Mouse (Mus musculus) ES-CJ7 (cell line): ENCODE measurements at regions not wholly inside any gene's neighbourhood (a gene's known extent, or its start where the extent isn't known, plus 50 kb on each side); places are given as distances from the start of the nearest gene placed in this dataset.

Experiments used
- DNase-seq: peaks from one replicate; pipeline ENCODE4 v3.0.0; 2011; ENCODE audit warnings: low read depth, low spot score

DNA sequence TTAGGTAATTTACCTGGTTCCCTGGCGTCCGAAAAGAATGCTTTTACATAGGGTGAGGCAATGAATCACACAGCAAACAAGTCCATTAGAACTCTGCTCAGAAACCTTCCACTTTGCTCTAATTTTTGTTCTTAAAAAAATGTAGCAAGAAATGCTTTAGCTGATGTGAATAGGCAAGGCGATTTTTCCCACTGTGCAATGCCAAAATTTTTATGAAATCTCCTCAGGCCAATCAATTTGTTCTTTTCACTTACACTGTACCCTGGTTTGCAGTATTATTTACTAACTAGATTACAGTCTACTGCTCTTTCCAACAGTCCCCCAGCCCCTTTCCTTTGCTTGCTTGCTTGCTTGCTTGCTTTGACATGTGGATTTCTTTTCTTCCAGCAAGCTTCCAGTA lies 353.1 kb upstream of the Mmadhc start:
- no peak for DNase-seq

DNA sequence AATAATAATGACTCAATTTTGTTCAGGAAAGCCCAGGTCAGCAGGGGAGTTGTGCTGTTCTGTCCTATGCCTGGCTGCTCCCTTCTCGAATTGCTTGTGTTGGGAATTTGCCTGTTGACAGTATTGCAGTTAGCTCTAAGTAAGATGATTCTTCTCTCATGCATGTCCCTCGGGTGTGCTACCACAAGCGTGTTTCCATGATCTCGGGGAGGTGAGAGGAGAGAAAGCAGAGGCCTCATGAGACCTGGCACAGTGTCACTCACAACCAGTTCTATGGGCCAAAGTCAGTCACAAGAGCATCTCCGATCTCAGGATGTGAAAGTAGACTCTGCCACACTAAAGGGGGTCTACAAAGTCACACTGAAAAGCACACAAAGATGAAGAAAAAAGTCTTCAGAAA lies 346.6 kb upstream of the Mmadhc start:
- no peak for DNase-seq

GRCm38 (mm10) chr2:50642198-50642597 lies 345.6 kb upstream of the Mmadhc start:
- no peak for DNase-seq

GRCm38 (mm10) chr2:50635896-50636295 lies 339.3 kb upstream of the Mmadhc start:
- no peak for DNase-seq

DNA sequence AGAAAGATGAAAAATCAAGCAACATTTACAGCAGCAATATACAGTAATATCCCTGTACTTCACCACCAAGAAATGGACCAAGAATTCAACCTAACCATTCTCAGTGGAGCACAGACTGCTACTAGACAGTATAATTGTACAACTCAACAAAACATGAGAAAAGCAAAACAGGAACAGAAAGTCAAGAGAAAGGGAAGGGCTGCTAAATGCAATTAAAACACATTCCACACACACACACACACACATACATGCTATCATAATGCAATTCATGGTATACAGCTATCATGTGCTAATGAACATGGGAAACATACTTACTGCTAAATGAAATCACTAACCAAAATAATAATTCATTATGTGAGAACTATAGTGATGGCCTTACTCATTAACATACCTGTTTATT lies 335.2 kb upstream of the Mmadhc start:
- DNase-seq: no peak

GRCm38 (mm10) chr2:50627501-50627900 lies 330.9 kb upstream of the Mmadhc start:
- DNase-seq: no peak

DNA sequence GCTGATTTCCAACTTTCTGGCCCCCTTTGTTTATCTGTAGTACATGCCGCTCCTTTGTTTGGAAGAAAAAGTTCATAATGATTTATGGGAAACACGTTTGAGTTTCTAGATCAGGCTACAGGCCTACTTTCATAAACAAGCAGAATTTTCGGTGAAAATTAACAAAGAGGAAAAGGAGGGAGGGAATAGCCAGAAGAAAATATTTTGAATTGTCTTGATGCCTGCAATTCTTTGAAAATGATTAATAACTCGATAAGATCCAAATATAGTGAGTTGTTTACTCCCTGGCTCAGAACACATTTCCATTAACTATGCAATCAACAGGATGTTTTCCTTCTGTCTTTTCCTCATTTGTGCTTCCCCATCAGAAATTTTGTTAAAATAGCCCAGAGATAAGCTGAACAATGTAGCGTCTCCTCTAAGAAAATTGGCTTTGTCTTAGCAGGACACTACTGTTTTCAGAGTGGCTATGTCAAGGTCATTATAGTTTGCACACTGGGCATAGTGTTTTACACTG lies 328.7 kb upstream of the Mmadhc start:
- DNase-seq: no peak

- DNase-seq: peak; percentile 3
Observed at GRCm38 (mm10) chr2:50609086-50609485, 312.5 kb upstream of the Mmadhc start.

DNA sequence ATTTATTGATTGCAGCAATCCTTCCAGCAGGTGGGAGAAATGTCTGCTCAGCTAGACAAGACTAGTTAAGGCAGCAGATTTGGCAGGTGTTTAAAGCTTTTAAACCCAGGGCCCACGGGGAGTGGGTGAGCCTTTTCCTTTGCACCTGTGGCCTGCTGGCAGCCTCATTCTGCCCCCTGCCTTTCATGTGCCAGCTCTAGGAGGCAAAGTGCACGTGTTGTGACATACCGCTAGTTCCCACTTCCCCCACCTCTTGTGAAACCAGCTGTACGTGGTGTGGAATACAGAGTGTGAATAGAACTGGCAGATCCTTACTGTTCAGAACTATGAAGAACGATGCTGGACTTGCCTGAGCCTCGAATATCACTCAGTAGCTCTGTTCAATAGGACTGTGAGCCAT lies 292.6 kb upstream of the Mmadhc start:
- no peak for DNase-seq

DNA sequence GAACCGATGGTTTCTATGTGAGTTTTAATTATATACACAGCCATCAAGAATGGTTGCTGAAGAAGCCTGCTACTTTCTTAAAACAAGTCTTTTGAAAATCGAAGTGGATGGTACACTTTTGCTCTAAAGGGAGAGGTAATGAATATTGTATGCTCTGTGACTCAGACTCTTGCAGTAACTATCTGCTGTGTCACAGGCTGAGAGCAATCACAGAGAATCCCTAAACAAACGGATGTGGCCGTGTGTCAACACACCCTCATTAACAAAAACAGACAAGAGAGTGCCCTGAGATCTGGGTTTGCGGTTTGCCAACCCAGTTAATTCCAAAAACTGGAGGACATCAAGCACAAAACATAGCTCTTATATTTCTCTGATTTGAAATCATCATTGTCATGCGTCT lies 292.1 kb upstream of the Mmadhc start:
- DNase-seq: no peak

GRCm38 (mm10) chr2:50586321-50587050 lies 289.9 kb upstream of the Mmadhc start:
- DNase-seq: no peak

DNA sequence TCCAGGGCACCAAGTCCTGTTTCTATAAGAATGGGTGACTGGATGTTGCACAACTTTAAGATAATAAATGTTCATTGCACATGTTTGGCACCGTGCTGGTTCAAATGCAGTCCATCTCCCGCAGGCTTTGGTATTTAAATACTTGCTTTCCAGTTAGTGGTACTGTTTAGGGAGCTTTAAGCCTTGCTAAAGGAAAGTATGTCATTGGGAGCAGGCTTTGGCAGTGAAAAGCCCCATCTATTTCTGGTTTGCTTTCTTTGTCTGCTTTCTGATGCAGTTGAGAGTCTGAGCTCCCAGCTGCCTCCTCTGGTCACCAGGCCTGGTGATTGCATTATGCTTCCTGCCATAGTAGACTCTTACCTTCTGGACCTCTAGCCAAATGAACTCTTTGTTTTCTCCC lies 283.0 kb upstream of the Mmadhc start:
- DNase-seq: no peak

DNA sequence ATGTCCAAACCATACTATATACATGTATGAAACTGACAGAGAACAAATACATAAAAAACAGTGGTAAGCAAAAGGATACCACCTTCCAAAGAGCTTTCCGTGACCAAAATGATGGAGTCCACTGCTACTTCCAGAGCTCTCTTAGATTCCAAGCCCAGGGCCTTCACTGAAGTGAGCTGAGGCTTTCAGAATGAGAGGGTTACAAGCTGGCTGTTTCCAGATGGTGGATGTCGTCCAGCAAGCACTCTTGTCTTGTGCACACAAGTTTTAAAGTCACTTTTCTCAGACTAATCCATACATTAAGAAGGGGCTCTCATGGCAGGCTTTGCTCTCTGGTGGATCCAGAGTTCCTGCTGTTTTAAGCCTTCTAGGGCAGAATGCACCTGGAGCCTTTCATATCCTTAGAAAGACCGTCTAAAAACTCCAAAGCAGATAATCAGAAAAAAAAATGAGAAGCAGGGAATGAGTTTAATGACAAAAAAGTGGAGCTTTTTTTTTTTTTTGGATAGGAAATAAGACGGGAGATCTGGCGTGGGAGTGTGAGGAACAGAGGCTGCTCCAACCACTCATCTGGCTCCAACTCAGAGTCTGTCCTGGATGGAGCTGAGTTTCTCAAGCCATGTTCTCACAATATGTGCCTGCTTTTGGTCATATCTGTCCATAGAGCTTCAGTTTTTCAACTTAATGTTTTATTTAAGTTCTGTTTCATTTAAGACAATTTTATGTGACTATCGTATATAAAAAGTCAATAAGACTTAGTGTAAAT lies 281.9 kb upstream of the Mmadhc start:
- DNase-seq: no peak

DNA sequence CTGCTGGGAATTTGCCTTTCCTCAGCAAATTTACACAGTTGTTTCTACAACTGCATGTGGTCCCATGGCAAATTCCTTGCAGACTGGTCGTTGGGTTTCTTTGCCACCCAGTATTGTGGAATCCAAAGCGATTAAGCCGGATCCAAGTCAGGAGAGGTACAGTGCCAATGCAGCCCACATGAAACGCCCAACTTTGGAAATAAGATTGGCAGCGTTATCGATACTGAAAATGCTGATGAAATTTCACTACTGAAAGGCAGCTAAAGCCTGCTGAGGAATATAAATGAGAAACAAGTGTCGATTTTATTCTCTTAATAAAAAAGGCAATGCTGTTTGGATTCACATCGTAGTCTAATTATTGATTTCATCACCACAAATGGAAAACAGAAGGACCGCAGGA lies 281.1 kb upstream of the Mmadhc start:
- no peak for DNase-seq

- DNase-seq: no peak
Observed at GRCm38 (mm10) chr2:50573455-50573854, 276.9 kb upstream of the Mmadhc start.

- no peak for DNase-seq
Observed at GRCm38 (mm10) chr2:50571021-50571420, 274.4 kb upstream of the Mmadhc start.

DNA sequence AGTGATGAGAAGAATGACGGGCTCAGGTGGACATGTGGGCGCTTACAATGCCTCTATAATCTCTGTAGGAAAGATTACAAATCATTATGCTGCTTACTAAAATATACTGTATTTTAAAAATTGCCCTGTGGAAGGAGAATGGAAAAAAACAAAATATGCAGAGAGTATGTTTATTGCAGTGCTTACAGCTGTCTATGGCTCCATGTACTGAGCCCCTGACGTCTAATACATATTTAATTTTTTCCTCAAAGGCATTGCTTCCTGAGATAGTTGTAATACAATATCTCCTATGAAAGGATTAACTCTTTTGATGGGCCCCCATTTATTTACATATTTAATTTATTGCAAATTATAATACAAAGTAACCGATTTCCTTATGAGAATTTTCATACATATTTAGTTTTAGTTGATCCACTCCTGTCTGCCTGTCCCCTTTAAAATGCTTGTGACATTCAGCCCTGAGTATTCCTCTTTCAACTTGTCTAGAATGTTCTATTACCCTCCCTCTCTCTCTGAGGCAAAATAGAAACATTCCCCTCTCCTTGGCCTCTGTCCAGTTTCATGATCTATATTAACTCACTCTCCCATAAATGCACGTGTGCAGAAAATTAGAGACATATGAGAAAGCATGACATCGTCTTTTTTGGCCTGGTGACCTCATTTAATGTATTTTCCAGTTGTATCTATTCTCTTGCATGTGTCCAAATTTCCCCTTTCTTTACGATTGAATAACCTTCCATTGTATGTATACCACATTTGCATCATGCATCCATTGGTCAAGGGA lies 273.1 kb upstream of the Mmadhc start:
- no peak for DNase-seq

DNA sequence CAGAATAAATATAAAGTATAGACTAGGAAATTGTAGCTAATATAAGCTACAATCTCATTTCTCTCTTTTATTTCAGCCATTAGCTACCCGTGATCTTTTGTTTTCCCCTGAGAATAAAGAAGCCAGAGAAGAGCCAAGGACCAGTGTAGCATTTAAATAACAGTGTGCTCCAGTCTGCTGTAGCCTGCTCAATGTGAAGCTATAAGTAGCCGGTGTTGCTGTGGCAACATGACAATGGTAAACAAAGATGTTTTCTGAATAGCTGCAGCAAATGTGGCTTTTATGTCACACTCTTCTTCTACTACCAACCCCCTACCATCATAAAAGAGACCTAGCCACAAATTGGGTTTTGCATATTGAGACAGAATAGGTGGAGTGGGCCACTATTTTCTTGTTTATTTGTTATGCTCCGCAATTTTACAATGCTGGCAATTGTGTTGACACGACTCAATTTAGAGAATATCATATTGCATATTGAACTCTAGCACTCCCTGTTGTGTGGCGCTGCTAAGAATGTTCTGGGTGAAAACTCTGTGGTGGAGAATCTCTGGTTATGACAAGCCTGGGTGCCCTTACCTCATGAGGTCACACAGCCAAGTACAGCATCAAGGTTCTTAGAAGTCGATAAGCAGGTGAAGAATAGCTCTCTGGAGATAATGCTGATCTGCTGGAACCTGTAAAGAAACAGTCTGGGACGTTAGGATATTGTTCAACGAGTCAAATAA lies 272.3 kb upstream of the Mmadhc start:
- DNase-seq: no peak

DNA sequence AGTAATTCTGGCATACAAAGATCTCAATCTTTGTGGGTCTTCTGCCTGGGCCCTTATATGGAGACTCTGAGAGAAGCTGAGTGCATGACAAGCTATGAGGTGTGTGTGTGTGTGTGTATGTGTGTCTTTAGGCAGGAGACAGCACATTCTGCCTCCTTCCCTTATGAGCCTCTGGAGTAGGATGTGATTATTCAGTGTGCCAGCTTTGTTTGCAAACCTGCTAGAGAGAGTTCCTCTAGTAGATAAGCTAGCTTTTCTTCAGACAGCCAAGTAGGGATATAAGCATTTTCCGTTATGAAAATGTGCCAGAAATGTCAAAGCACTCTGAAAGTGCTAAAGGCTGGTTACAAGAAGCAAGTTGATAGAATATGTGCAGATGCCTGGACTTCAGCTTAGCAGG lies 270.9 kb upstream of the Mmadhc start:
- no peak for DNase-seq

- no peak for DNase-seq
Observed at GRCm38 (mm10) chr2:50554031-50554430, 257.4 kb upstream of the Mmadhc start.

- no peak for DNase-seq
Observed at GRCm38 (mm10) chr2:50552437-50552836, 255.8 kb upstream of the Mmadhc start.

DNA sequence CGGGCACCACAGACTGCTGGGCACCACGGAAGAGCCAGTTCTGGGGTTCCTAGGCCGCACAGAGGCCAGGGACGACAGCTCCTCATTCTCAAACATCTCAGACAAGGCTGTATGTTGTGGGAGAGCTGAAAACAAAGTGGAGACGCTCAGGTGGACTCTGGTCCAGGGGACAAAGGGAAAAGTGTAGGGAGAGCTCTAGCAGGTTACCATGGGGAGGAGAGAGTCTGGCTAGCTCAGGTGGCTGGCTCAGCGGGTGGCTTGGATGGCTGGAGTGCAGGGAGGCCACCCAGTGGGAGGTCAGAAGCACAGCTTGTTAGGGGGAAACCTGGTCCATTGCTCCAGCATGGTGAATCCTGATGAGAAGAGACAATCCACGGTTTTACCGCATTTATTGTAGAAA lies 253.3 kb upstream of the Mmadhc start:
- no peak for DNase-seq
